Mouse (Mus musculus) cerebellum, adult 2 months (tissue): ENCODE measurements around the gene Ddr1. TPM values are rescaled to one million over a fixed set of nuclear protein-coding genes. Genes with fewer than 3 reads are reported as not detected.

Experiments
- DNase-seq, 2 experiments: peaks; one replicate each; pipeline ENCODE4 v3.0.0; 2021
- H3K27ac ChIP-seq: fragments of 200-500 bp; 2 replicates; pipeline ENCODE4 v1.5.1; 2012; ENCODE audit warnings: low read length, control low read depth, inconsistent platforms; ENCODE audit not compliant: insufficient read depth
- H3K27me3 ChIP-seq: fragments of 200-500 bp; 2 replicates; pipeline ENCODE4 v1.6.1; 2012; ENCODE audit warnings: inconsistent platforms, mild to moderate bottlenecking, low read length, moderate library complexity; ENCODE audit not compliant: control insufficient read depth, insufficient read depth
- H3K4me1 ChIP-seq: fragments of 200-500 bp; 2 replicates; pipeline ENCODE4 v1.6.1; 2011; ENCODE audit warnings: low read length; ENCODE audit not compliant: control insufficient read depth, insufficient read depth
- H3K4me3 ChIP-seq: fragments of 200-500 bp; replicated peaks from 2 replicates; pipeline ENCODE3; 2011; ENCODE audit warnings: mild to moderate bottlenecking, low read depth, low read length, control low read depth; ENCODE audit not compliant: insufficient read depth
- CTCF ChIP-seq: fragments of 200-500 bp; IDR thresholded peaks from 2 replicates; pipeline ENCODE4 v1.5.1; 2011; ENCODE audit warnings: low read depth, mild to moderate bottlenecking, control low read depth, low read length, moderate library complexity, borderline replicate concordance; ENCODE audit not compliant: insufficient read depth
- POLR2A ChIP-seq: fragments of 200-500 bp; IDR thresholded peaks from 2 replicates; pipeline ENCODE4 v1.6.1; 2011; ENCODE audit warnings: low read length, control low read depth, borderline replicate concordance; ENCODE audit not compliant: insufficient read depth
- WGBS: fragments of 180-500 bp; shearing (Covaris S2); methylation state at CpG from one replicate; pipeline ENCODE4 v1.1.7; 2018; 5-methylcytosine and 5-hydroxymethylcytosine counted together
- polyA plus RNA-seq: library from polyadenylated mRNA; depleted of rRNA; stranded (reverse); fragments of >200 nt; gene quantifications from 2 replicates; pipeline ENCODE4 v1.2.3, GENCODE M21; 2012; rRNA removed

The Ddr1 gene
- polyA plus RNA-seq = 76.7 and 76.9 TPM in 2 replicates

- Histone ChIP-seq H3K27me3 (no peaks in the 10 kb centered on the region), H3K4me3 (peak within 1 kb of the TSS; percentile 17), H3K4me1 (peaks cover 18% of the 10 kb centered on the region), H3K27ac (peak within 1 kb of the TSS; percentile 56; the same call in 1 of the 2 replicates)
- WGBS = 17% methylated on average over 19 of the region's 19 CpGs
- DNase-seq = peak in 1 of 2 experiments; percentile 44
- TF ChIP-seq CTCF (no peak), POLR2A (no peak)
Observed at GRCm38 (mm10) chr17:35704621-35705464, at the start of gene Ddr1. Gene Ddr1, minus strand, starts transcription at chr17:35704621.

GRCm38 (mm10) chr17:35753668-35754067 is 49.2 kb upstream of the Ddr1 start:
- TF ChIP-seq CTCF (no peak), POLR2A (no peak)
- 96% methylated on average over 7 of the region's 7 CpGs for WGBS
- DNase-seq = no peak
- Histone ChIP-seq H3K27ac (no peak overlapping the region), H3K4me1 (peaks cover 11% of the 10 kb centered on the region), H3K27me3 (no peaks in the 10 kb centered on the region), H3K4me3 (no peak overlapping the region)

GRCm38 (mm10) chr17:35752221-35752811 is 47.9 kb upstream of the Ddr1 start:
- no peak for TF ChIP-seq POLR2A
- no peak for TF ChIP-seq CTCF
- 5% methylated on average over 7 of the region's 7 CpGs for WGBS
- peaks cover 11% of the 10 kb centered on the region for H3K4me1 ChIP-seq
- H3K27ac ChIP-seq = no peak overlapping the region
- no peak overlapping the region for H3K4me3 ChIP-seq
- H3K27me3 ChIP-seq = no peaks in the 10 kb centered on the region
- peak; percentile 53 to 64 for DNase-seq

GRCm38 (mm10) chr17:35749685-35750084 is 45.3 kb upstream of the Ddr1 start:
- Histone ChIP-seq H3K4me1 (peaks cover 11% of the 10 kb centered on the region), H3K4me3 (no peak overlapping the region), H3K27me3 (no peaks in the 10 kb centered on the region), H3K27ac (no peak overlapping the region)
- WGBS = 53% methylated on average over 10 of the region's 10 CpGs
- DNase-seq = no peak
- TF ChIP-seq POLR2A (no peak), CTCF (no peak)

- no peak for DNase-seq
- TF ChIP-seq CTCF = no peak
- TF ChIP-seq POLR2A = no peak
- Histone ChIP-seq H3K27me3 (no peaks in the 10 kb centered on the region), H3K4me3 (no peak overlapping the region), H3K27ac (no peak overlapping the region), H3K4me1 (no peaks in the 10 kb centered on the region)
- WGBS = 94% methylated on average over 2 of the region's 2 CpGs
Observed at GRCm38 (mm10) chr17:35744361-35744760, 39.9 kb upstream of the Ddr1 start.

GRCm38 (mm10) chr17:35742948-35743347 is 38.5 kb upstream of the Ddr1 start:
- WGBS = 77% methylated on average over 3 of the region's 3 CpGs
- DNase-seq = no peak
- TF ChIP-seq CTCF (no peak), POLR2A (no peak)

GRCm38 (mm10) chr17:35741589-35742226 is 37.3 kb upstream of the Ddr1 start:
- no peaks in the 10 kb centered on the region for H3K4me1 ChIP-seq
- TF ChIP-seq CTCF = no peak
- TF ChIP-seq POLR2A = no peak
- H3K27me3 ChIP-seq = no peaks in the 10 kb centered on the region
- H3K4me3 ChIP-seq = no peak overlapping the region
- 88% methylated on average over 9 of the region's 9 CpGs for WGBS
- H3K27ac ChIP-seq = no peak overlapping the region
- no peak for DNase-seq

More at GRCm38 (mm10) chr17:35742948-35743347, 38.5 kb upstream of the Ddr1 start:
- no peaks in the 10 kb centered on the region for H3K27me3 ChIP-seq
- H3K4me3 ChIP-seq = no peak overlapping the region
- H3K27ac ChIP-seq = no peak overlapping the region
- no peaks in the 10 kb centered on the region for H3K4me1 ChIP-seq
